Mouse (Mus musculus) embryonic facial prominence, embryonic 15.5 days (tissue): ENCODE results near the gene Tnfrsf22. TPM values are rescaled to one million over a fixed set of nuclear protein-coding genes. Genes with fewer than 3 reads are reported as not detected.
A peak's percentile ranks its signal among the peaks of the same experiment; 100 is the strongest.

Source experiments
- ATAC-seq: fragments of 200-750 bp; cut with Nextera tagmentation; 2 replicates; pipeline ENCODE4 v1.8.0; 2017; ENCODE audit warnings: low read depth, moderate TSS enrichment; ENCODE audit not compliant: insufficient number of reproducible peaks, low FRiP score, low TSS enrichment
- H3K27ac ChIP-seq: fragments of 300-500 bp; sonication (generic); replicated peaks from 2 replicates; pipeline ENCODE4 v1.5.1; 2015; ENCODE audit warnings: mild to moderate bottlenecking, inconsistent platforms
- H3K27me3 ChIP-seq: fragments of 300-500 bp; sonication (generic); 2 replicates; pipeline ENCODE4 v1.6.1; 2015; ENCODE audit warnings: inconsistent platforms
- H3K36me3 ChIP-seq: fragments of 300-500 bp; sonication (generic); 2 replicates; pipeline ENCODE4 v1.6.1; 2015; ENCODE audit warnings: mild to moderate bottlenecking, inconsistent platforms
- H3K4me1 ChIP-seq: fragments of 300-500 bp; sonication (generic); 2 replicates; pipeline ENCODE4 v1.6.1; 2015; ENCODE audit warnings: inconsistent platforms
- H3K4me2 ChIP-seq: fragments of 300-500 bp; sonication (generic); replicated peaks from 2 replicates; pipeline ENCODE4 v1.6.1; 2015; ENCODE audit warnings: mild to moderate bottlenecking, inconsistent platforms
- H3K4me3 ChIP-seq: fragments of 300-500 bp; sonication (generic); replicated peaks from 2 replicates; pipeline ENCODE4 v1.5.1; 2015; ENCODE audit warnings: mild to moderate bottlenecking, inconsistent platforms
- H3K9ac ChIP-seq: fragments of 300-500 bp; sonication (generic); 2 replicates; pipeline ENCODE4 v1.6.1; 2015; ENCODE audit warnings: inconsistent platforms
- H3K9me3 ChIP-seq: fragments of 300-500 bp; sonication (generic); replicated peaks from 2 replicates; pipeline ENCODE4 v1.6.1; 2016; ENCODE audit warnings: inconsistent platforms
- WGBS: fragments of 180-500 bp; shearing (Covaris S2); methylation state at CpG from one replicate; pipeline ENCODE4 v1.1.7; 2015; 5-methylcytosine and 5-hydroxymethylcytosine counted together
- polyA plus RNA-seq: library from polyadenylated mRNA; unstranded; fragments of >200 nt; fragmentation: Nextera tagmentation; extraction: Ambion mirVana; gene quantifications from 2 replicates; pipeline ENCODE4 v1.2.1, GENCODE M21; 2015

Tnfrsf22 gene
- polyA plus RNA-seq, 1 experiment from 2014 or later, result 11.1 TPM

DNA sequence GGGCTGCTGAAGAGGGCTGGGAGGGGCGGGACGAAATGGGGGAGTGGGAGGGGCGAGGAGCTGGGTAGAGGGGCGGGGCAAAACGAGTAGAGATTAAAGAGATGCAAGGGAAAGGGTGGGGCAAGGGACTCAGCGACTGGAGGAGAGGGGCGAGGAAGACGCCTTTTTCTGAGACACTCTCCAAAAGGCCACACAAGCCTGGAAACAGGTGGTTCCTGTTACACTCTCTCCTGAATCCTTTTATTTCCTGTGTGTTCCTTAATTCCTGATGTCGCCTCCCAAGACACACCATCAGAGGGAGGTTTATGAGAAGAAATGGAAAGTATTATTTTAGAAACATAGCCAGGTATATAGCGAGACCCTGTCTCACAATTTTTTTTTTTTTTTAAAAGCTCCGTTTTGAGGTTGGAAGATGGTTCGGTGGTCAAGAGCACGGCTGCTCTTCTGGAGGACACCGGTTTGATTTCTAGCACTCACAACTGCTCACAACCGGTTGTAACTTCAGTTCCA is 49.2 kb downstream of the Tnfrsf22 start:
- WGBS, result 6% methylated on average over 15 of the region's 15 CpGs
- no peaks in the 10 kb centered on the region; the same call in 1 of the 2 replicates for H3K36me3 ChIP-seq
- peak overlapping the region; percentile 86 for H3K4me2 ChIP-seq
- peaks cover 20% of the 10 kb centered on the region for H3K4me1 ChIP-seq
- no peaks in the 10 kb centered on the region for H3K27me3 ChIP-seq
- no peaks in the 10 kb centered on the region for H3K9me3 ChIP-seq
- no peak for ATAC-seq
- 0 out of 2 replicates have a peak overlapping the region, but pooled peaks have one; percentile 55 for H3K27ac ChIP-seq
- H3K4me3 ChIP-seq, result peak overlapping the region; percentile 82
- H3K9ac ChIP-seq, result no peak overlapping the region

DNA sequence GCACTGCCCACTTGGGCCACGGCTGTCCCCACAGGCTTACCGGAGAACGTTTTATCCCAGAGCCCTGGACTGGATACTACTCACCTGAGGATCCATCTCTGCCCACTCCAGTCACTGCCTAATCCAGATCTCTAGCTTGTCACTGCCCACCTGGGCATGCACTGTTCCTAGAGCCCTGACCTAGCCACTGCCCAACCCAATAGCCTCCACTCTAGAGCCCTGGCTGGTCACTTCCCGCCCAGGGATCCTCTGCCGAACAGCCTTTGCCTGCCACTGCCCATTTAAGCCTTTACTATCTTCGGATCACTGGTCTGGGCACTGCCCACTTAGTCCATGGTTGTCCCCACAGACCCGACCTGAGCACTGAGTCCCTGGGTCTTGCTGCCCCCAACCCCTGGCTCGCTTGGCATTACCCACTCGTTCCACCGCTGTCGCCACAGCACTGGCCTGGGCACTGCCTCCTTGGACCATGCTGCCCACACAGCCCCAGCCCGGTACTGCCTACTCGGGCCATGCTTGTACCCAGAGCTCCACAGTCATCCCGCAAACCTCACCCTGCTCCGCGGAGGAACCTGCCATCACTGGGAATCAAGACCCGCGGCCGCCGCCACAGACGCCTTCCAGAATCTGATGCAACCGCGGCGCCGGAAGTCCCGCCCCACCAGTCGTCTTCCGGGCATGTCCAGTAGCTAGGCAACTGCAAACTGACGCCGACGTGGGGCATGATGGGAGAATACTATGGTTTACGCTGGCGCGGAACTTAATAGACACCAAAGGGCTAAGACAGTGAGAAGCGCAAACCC is 49.8 kb downstream of the Tnfrsf22 start, which contains the start of gene Cars:
TSS of gene Cars (minus strand) at position 663 of the 803 bp plus-strand sequence.
- 2% methylated on average over 35 of the region's 35 CpGs for WGBS
- H3K27ac ChIP-seq, result peak within 1 kb of the TSS; percentile 63; the same call in 1 of the 2 replicates
- peak; percentile 97 for ATAC-seq

DNA sequence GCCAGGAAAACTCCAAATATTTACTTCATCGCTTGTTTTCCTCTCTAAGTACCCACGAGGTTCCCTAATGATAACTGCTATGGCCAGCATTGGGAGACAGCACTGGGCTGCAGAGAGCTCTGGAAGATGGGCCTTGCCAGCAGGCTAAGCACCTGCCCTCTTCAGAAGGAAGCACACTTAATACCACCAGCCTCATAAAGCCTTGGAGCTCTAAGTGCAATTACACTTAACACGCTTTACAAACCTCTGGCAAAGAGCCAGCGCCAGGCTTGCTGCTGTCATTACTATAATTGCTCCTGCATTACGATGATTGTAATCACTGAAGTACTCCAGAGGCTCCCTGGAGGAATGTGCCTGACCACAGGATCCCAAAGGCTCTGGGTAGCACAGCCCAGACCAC is 54.6 kb downstream of the Tnfrsf22 start:
- no peak overlapping the region for H3K4me3 ChIP-seq
- H3K36me3 ChIP-seq, result peaks cover 20% of the 10 kb centered on the region
- no peaks in the 10 kb centered on the region for H3K27me3 ChIP-seq
- H3K9ac ChIP-seq, result no peak overlapping the region
- ATAC-seq, result no peak
- H3K4me2 ChIP-seq, result no peak overlapping the region
- WGBS, result 59% methylated on average over 5 of the region's 5 CpGs
- H3K4me1 ChIP-seq, result peaks cover 29% of the 10 kb centered on the region
- no peaks in the 10 kb centered on the region for H3K9me3 ChIP-seq
- no peak overlapping the region for H3K27ac ChIP-seq

More for the DNA sequence above, 49.8 kb downstream of the Tnfrsf22 start, which contains the start of gene Cars:
- Histone ChIP-seq H3K4me3 (peak within 1 kb of the TSS; percentile 82), H3K9me3 (no peaks in the 10 kb centered on the region), H3K4me2 (peak within 1 kb of the TSS; percentile 86), H3K36me3 (no peaks in the 10 kb centered on the region; the same call in 1 of the 2 replicates), H3K27me3 (no peaks in the 10 kb centered on the region), H3K9ac (peak within 1 kb of the TSS; percentile 88), H3K4me1 (peaks cover 27% of the 10 kb centered on the region)

DNA sequence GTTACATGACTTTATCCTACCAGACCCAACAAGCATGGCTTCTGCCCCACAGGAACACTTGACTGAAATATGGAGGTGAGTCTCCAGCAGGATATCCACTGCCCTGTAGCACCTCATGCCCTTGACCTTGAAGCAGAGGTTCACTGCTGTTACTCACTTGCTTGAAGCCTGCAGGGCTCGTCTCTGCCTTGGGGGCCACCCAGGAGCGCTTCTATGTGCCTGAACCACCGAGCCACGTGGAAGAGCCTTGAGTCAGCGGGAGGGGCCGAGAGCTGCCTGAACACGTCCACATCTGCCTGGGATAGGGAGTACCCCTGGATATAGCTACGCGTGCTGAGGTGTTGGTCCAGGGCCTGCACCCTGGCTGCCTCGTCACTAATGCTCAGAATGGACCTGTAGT is 57.2 kb downstream of the Tnfrsf22 start:
- H3K4me1 ChIP-seq, result peaks cover 14% of the 10 kb centered on the region
- H3K36me3 ChIP-seq, result peaks cover 45% of the 10 kb centered on the region
- no peak overlapping the region for H3K9ac ChIP-seq
- no peak overlapping the region for H3K27ac ChIP-seq
- no peaks in the 10 kb centered on the region for H3K9me3 ChIP-seq
- no peaks in the 10 kb centered on the region for H3K27me3 ChIP-seq
- H3K4me3 ChIP-seq, result no peak overlapping the region
- ATAC-seq, result no peak
- 69% methylated on average over 10 of the region's 10 CpGs for WGBS
- no peak overlapping the region for H3K4me2 ChIP-seq

- Histone ChIP-seq H3K27ac (no peak overlapping the region), H3K36me3 (peaks cover 80% of the 10 kb centered on the region), H3K9me3 (no peaks in the 10 kb centered on the region), H3K27me3 (no peaks in the 10 kb centered on the region), H3K9ac (no peak overlapping the region), H3K4me3 (no peak overlapping the region), H3K4me2 (no peak overlapping the region), H3K4me1 (no peaks in the 10 kb centered on the region)
- WGBS, result 89% methylated on average over 4 of the region's 4 CpGs
- ATAC-seq, result no peak
Observed at GRCm38 (mm10) chr7:143588006-143588405, 61.5 kb downstream of the Tnfrsf22 start.

GRCm38 (mm10) chr7:143587586-143587985 is 61.9 kb downstream of the Tnfrsf22 start:
- Histone ChIP-seq H3K36me3 (peaks cover 84% of the 10 kb centered on the region), H3K4me2 (no peak overlapping the region), H3K27me3 (no peaks in the 10 kb centered on the region), H3K9ac (no peak overlapping the region), H3K4me3 (no peak overlapping the region), H3K4me1 (no peaks in the 10 kb centered on the region), H3K27ac (no peak overlapping the region), H3K9me3 (no peaks in the 10 kb centered on the region)
- WGBS, result 85% methylated on average over 5 of the region's 5 CpGs
- ATAC-seq, result no peak

Other genes starting within 250 kb of the Tnfrsf22 start
- gene Cdkn1c, start 188.6 kb downstream of the Tnfrsf22 start, polyA plus RNA-seq, result 1,694 and 1,933 TPM in 2 replicates
- gene Slc22a18, start 175.9 kb downstream of the Tnfrsf22 start, polyA plus RNA-seq, result 3.6 and 4.0 TPM in 2 replicates
- 6.3 and 8.8 TPM in 2 replicates for gene Phlda2, start 146.5 kb downstream of the Tnfrsf22 start, polyA plus RNA-seq
- gene Nap1l4, start 100.6 kb downstream of the Tnfrsf22 start, polyA plus RNA-seq, result 216 and 218 TPM in 2 replicates
- 61.8 and 63.3 TPM in 2 replicates for gene Cars, start 49.6 kb downstream of the Tnfrsf22 start, polyA plus RNA-seq
- gene Tnfrsf26, start 20.9 kb downstream of the Tnfrsf22 start, polyA plus RNA-seq, result 1.1 and 1.4 TPM in 2 replicates
- 4.0 and 4.9 TPM in 2 replicates for gene Tnfrsf23, start 36.2 kb upstream of the Tnfrsf22 start, polyA plus RNA-seq
- gene Osbpl5, start 107.3 kb upstream of the Tnfrsf22 start, polyA plus RNA-seq, result 61.5 and 65.2 TPM in 2 replicates
- not detected in 2 replicates for gene Mrgprg, start 117.3 kb upstream of the Tnfrsf22 start, polyA plus RNA-seq
- gene Mrgpre, start 134.8 kb upstream of the Tnfrsf22 start, polyA plus RNA-seq, result 1.9 and 2.5 TPM in 2 replicates
- 8.0 and 8.3 TPM in 2 replicates for gene Nadsyn1, start 173.2 kb upstream of the Tnfrsf22 start, polyA plus RNA-seq
- 39.3 and 47.7 TPM in 2 replicates for gene Dhcr7, start 173.5 kb upstream of the Tnfrsf22 start, polyA plus RNA-seq
- not detected in 2 replicates for gene Gm498, start 217.2 kb upstream of the Tnfrsf22 start, polyA plus RNA-seq